Mouse (Mus musculus) MEL-GATA-1-ER (cell line): ENCODE measurements around the gene Acbd4.

ENCODE experiments used
- DNase-seq: peaks from one replicate; pipeline ENCODE4 v3.0.0-alpha.2; 2012; ENCODE audit warnings: low read depth; ENCODE audit errors: extremely low read depth

Acbd4 gene

GRCm38 (mm10) chr11:103101481-103101865, at the start of gene Acbd4, which contains the start of gene Plcd3:
Acbd4 (plus strand) TSS chr11:103101682.
Plcd3 (minus strand) TSS chr11:103101658.
- DNase-seq, result peak; percentile 51

- no peak for DNase-seq
Measured at GRCm38 (mm10) chr11:103052078-103052477, 49.4 kb upstream of the Acbd4 start.

- DNase-seq, result no peak
Measured at GRCm38 (mm10) chr11:103053191-103054076, 48.0 kb upstream of the Acbd4 start.

DNA sequence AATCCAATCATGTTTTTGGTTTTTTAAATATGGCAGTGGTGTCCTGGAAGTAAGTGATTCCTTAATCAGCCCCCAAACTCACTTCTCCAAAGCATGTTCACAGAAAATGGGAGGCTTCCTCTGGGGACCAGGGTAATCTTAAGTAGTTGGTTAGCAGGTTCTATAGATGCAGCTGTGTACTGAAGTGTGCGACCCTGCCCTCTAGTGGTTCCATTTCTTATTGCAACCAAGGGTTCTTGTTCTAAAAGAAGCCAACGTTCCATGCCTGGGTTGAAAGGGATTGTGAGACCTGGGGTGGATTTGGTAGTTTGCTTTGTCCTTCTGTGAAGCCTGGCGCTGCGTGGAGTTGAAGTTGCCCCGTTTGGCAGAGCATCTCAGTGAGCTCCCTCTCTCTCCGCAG, 46.7 kb upstream of the Acbd4 start:
- peak; percentile 47 for DNase-seq

DNA sequence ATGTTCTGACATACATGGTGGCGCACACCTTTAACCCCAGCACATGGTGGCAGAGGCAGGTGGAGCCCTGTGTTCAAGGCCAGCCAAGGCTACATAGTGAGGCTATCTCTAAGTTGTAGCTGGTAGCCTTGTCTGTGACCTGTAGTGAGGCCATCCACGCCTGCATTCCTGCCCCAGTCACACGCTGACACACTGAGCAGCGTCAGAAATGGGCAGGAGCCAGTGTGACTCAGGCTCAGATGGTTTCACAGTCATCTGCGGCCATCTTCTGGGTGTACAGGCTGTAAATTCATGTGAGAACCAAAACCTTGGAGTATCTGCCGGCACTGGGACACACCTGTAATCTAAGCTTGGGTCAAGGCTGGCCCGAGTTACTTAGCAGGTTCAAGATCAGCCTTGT, 44.8 kb upstream of the Acbd4 start:
- DNase-seq, result no peak

DNA sequence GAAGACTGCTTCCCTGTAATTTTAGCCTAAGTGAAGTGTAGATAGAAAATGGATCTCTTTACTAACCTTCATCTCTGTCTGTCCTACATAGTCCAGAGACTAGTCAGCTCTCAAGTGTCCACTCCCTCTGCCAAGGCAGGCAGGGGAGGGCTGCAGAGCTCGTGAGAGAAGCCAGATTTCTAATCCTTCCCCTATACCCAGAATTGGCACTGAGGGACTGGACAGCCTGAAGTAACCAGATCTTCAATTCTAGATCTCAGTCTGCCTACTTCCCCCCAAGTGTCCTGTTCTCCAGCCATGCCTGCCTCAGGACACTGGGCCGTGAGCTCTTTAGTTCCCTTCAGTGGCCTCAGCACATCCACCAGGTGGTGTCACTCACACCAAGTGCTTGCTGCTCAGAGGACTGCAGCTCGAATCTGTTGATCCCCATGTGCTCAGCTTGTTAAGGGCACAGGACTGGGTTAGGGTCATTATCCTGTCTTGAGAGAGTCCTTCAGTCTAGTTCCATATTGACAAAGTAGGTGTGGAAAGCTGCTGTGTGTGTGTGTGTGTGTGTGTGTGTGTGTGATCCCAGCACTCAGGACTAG, 42.9 kb upstream of the Acbd4 start:
- DNase-seq, result no peak

DNA sequence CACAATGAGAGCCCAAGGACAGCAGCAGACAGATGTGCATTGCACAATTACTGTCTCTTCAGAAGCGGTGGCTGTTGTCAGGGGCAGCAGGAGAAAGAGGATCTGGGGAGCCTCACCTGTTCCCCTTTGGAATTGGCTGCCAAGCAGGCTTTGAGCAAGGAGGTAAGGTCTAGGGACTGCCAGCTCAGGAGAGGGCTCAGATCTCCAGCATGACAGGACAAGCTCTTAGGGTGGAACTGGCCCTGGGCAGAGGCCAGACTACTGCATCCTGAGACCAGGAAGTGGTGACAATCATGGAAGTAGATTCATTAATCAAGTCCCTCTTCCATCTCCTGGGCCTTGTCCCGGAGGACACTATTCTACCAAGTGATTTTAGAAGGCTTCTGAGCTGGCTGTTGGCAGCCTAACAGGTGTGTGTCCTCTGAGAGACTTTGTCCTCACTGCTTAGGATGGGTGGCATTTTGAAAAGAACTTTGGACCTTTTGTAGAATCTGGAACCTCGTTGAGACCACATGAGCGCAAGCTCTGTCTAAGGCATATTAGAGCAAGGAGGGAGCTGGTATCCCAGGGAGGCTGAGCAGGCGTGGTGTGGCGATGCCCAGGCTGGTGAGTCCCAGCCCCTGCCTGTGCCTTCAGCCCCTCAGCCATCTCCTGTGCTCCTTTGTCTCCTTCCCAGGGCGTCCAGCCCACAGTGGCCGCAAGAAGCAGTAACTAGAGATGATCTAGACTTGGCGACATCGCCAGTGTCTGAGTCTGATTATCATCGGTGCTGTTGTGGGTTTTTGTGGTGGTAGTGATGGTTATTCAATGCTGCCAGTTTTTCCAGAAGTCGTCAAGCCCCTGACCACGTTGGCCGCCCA, 35.1 kb upstream of the Acbd4 start:
- DNase-seq, result no peak

GRCm38 (mm10) chr11:103067051-103067361, 34.5 kb upstream of the Acbd4 start:
- DNase-seq, result no peak

GRCm38 (mm10) chr11:103067457-103068001, 34.0 kb upstream of the Acbd4 start:
- DNase-seq, result no peak

DNA sequence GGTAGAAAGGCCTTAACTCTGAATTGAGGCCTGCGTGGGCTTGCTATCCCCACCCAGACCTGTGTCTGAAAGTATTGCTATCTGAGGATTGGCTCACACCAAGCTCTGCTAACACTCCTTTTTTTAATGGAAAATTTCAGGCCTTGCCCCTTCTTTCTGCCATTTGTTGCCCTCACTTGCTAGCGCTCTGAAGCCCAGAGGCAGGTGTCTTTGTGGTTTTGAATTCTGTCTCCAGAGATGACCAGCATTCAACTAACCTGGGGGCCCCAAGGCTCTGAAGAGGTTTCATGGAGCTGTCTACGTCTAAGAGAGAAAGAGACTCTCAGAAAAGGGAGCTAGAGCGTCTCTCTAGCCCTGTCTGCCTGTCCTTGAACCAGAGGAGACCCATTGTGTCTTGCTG, 33.2 kb upstream of the Acbd4 start:
- DNase-seq, result no peak

- DNase-seq, result no peak
Measured at GRCm38 (mm10) chr11:103068884-103069283, 32.6 kb upstream of the Acbd4 start.

GRCm38 (mm10) chr11:103069731-103070130, 31.8 kb upstream of the Acbd4 start:
- no peak for DNase-seq

DNA sequence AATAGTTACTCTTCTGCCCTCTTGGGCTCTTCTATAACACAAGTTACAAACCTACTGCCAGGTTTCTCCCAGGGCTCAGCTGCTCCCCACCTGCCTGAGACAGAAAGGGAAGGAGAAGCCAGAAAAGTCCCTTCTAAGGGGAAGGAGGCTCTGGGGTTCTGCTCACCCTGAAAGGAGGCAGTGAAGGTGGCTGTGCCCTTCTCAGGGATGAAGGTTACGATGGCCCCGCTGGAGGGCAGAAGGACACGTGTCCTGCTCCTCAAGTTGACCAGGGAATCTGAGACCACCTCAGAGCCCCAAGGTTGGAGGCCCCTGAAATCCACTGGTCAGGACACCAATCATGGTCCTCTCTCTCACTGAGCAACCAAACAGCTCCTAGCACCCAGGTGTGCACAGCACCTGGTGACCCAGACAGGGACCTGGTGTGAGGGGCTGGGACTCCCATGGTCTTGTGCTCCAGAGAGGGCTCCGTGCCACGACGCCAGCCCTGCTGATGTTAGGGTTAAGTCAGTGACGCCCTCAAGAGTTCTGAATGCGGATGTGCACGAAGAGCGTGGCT, 31.1 kb upstream of the Acbd4 start:
- no peak for DNase-seq

GRCm38 (mm10) chr11:103073671-103074070, 27.8 kb upstream of the Acbd4 start:
- no peak for DNase-seq

DNA sequence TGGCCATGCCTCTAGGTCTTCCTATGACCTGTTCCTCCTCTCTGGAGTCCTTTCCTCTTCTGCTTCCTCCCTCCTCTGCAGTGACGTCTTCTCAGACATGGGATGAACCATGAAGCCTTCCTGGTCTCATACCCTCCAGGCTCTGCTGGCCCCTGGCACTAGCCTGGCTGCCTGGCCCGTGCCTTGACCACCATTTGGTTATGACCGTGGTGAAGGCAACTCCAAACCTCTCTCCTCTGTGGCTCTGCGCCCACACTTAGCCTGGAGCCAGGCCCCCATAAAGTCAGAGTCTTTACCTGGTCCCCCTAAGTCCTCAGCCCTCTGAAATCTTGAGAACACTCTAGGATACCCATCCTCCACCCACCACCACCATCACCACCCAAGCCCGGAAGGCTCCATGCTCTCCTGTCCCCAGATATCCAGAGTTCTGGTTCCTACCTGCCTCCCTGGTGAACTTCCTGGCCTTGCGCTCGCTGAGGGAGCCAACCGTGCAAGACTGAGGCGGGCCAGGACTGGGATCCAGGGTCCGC, 27.3 kb upstream of the Acbd4 start:
- DNase-seq, result no peak

DNA sequence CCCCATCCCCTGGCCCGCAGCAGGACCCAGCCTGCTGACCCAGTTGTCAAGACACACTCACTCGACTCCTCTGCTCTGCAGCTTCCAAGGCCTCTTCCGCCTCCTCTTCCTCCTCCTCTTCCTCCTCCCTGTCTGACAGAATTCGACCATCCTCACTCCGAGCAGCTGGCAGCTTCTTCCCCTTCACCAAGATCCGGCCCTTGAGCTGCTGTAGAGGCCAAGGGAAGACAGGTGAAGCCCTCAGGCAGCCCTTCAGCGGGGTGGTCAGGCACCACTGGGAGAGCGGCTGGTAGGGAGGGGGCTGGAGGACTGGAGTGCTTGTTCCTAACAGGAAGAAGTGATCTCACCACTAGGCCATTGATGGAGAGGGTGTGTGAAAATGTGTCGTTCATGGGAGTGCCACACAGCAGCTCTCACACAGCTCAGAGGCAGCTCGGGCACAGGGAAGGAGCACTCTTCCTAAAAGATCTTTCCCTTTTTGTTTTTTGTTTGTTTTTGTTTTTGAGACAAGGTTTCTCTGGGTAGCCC, 26.6 kb upstream of the Acbd4 start:
- DNase-seq, result no peak

DNA sequence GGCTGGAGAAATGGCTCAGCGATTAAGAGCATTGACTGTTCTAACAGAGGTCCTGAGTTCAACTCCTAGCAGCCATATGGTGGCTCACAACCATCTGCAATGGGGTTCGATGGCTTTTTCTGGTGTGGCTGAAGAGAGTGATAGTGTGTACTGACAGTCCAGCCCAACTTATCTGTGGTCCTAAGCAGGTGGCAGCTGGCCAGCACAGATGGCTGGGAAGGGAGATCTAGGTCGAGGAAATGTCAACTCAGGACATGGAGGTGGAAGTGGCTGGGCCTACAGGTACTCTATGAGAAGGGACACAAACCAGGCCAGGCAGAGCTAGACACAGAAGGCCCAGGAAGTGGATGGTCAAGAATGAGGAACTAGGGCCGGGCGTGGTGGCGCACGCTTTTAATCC, 25.5 kb upstream of the Acbd4 start:
- no peak for DNase-seq

GRCm38 (mm10) chr11:103076581-103076980, 24.9 kb upstream of the Acbd4 start:
- DNase-seq, result no peak

DNA sequence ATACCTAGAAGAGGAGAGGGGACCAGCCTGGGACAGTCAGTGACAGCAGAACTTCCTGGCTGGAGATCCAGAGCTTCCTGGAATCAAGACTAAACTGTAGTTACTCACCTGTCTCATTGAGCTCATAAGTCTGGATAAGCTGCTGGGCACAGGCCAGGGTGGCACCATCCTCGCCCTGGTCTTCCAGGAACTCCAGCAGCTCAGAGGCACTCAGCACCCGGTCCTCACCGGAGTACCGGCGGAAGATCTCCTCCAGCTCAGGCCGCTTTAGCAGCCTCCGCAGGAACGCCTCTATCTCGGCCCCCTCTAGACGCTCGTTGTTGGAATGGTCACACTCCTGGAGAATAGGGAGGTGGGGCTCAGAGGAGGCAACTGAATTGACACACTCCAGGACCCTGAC, 23.4 kb upstream of the Acbd4 start:
- DNase-seq, result no peak

DNA sequence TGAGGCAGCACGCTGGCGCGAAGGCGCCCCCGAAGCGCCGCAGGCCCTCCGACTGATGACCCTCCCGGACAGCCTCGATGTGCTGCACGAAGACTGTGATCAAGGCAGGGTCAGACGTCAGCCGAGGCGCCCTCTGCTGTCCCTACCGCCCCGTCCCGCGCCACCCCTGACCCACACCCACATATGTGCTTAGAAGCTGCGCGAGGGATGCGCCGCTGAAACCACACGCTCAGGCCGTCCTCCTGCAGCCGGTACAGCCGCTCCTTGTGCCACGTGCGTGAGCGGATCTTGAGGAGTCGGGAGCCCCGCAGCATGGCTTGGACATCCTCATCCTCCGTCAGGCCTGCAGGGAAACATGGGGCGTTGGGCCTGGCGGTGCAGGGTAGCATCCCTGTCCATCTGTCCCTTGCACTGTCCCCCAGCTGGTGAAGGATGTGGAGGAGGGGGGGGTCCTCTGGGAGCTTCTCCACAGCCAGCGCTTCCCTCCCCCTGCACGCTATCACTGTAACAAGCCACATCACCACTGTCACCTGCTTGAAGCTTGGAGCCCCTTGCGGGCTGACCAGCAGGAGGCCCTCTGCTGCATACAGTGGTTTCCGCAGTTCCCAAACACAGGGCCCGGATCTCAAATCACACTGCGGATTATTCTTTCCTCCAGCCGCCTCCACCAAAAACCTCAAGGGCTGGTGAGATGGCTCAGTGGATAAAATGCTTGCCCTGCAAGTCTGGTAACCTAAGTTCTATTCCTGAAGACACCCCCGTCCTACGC, 21.0 kb upstream of the Acbd4 start:
- no peak for DNase-seq
